Mouse (Mus musculus) kidney, adult 9 months (tissue): ENCODE measurements around the gene 6430628N08Rik.

Experiments
- DNase-seq: peaks from one replicate; pipeline ENCODE4 v3.0.0; 2022

6430628N08Rik gene

GRCm38 (mm10) chr4:115890553-115890952 lies at the start of gene 6430628N08Rik:
TSS of gene 6430628N08Rik (plus strand) at chr4:115890665.
- no peak for DNase-seq

GRCm38 (mm10) chr4:115840842-115841241 lies 49.6 kb upstream of the 6430628N08Rik start:
- no peak for DNase-seq

DNA sequence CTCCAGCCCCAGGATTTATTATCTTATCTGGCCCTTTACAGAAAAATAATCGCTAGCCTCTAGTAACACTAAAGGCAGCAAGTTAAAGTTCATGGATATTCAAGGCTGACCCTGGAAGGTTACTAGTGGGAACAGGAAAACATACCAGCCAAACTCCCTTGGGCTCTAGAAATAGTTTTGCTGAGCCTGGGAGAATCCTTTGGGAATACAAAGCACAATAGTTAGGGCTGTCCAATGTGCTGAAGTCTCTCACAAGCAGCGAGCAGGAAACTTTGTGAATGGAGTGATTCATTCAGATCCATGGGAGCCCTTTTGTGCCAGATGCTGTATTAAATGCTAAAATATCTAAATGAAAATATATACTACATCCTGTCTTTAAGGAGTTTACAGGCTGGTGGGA lies 43.8 kb upstream of the 6430628N08Rik start:
- DNase-seq: peak; percentile 41

DNA sequence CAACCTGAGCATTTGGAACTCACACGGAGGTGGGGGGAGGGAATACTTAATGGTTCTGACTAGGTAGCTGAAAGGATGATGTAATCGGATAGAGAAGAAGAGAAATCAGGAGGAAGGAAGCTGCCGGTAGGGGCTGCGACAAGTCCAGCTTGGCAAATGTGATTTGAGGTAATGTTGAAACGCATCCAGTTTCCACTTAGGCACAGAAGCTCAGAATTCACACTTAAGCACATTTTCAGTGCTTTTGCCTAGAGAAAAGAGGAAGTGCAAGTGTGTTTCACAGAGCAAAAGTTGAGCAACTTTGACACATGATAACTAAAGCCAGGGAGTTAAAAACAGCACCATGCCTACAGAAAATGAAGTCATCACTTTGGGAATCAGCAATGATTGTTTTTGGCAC lies 43.1 kb upstream of the 6430628N08Rik start:
- DNase-seq: peak; percentile 23

DNA sequence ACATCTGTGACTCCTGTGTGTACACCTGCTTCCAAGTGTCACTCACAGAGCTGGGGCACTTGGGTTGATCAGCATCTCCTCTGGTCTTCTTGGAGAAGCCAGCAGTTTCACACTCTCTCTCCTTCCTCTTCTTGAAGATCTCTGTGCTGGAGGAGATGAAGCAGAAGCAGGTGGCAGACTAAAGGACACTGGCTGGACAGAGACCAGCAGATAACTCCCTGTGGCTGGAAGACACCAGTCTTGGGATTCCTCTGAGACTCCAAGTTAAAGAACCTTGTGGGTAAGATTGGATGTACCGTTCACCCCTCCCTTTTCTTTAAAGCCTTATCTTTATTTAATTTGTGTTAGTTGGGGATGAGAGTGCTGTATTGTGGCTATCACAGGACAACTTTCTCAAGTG lies 42.4 kb upstream of the 6430628N08Rik start:
- no peak for DNase-seq

DNA sequence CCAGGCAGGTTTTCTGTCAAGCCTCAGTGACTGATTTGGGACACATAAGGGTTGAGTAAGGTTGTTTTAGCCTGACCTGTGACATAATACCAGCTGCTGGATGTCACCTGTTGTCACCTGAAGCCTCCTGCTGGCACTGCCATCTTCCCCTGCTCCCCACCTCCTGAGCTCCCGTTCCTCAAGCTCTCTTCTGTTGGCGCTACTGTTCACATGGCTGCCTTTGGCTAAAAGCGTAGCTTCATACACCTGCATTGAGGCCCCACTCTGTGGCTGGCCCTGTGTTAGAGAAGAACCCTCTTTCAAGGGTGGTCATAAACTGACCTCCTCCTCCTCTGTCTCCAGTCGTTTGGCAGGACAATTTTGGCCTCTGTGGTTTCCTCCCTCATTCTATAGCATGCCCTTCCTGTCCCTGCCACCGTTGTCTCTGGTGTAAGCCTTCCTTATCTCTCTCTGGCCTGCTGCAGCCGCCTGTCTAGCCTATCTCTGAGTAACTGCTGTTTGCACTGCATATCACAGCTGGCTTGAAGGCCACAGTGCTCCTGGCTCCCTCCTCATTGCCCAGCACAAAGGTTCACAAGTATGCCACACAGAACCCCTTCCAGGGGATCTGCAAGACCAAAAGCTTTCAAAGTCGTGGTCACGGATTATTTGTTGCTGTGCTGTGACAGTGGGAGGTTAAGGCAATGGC lies 41.3 kb upstream of the 6430628N08Rik start:
- no peak for DNase-seq

DNA sequence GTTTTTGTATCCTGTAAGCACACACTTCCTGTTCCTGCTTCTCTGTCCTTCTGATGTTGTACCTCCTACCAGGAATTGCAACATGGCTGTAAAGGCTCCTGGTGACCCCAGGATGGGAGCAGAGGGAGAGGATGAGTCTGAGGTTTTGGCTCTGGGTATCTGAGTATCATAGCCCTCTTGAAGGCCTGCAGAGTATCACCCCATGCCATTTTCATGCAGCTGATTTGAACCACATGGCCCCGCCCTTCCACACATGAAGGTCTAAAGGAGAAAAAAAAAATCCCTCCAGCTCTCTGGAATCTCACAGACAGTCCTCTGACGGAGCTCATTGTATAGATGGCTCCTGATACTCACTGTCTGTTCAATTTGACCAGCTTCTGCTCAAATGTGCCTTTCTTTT lies 40.4 kb upstream of the 6430628N08Rik start:
- DNase-seq: no peak

GRCm38 (mm10) chr4:115850631-115851030 lies 39.8 kb upstream of the 6430628N08Rik start:
- no peak for DNase-seq

- DNase-seq: no peak
These were observed 38.9 kb upstream of the 6430628N08Rik start for GRCm38 (mm10) chr4:115851569-115851968.

DNA sequence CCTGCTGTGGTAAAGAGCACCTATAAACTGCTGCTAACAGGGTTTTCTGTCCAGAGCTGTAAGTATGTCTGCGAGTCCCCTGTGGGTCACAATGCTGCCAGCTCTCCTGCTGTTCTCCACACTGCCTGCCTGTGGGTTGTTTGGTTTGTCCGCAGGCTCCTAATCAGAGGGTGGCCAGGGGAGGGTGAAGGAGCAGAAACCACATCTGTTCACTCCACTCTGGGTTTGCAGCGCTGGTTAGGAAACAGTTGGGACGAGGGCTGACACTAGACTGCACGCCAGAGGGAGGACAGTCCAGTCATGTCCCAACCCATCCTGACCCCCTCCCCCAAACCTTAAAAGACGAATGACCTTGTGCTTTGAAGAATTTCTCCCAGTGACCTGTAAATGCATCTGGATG lies 35.4 kb upstream of the 6430628N08Rik start:
- no peak for DNase-seq

- no peak for DNase-seq
These were observed 34.9 kb upstream of the 6430628N08Rik start for GRCm38 (mm10) chr4:115855609-115856008.

GRCm38 (mm10) chr4:115856282-115856681 lies 34.2 kb upstream of the 6430628N08Rik start:
- no peak for DNase-seq

- no peak for DNase-seq
These were observed 33.1 kb upstream of the 6430628N08Rik start for GRCm38 (mm10) chr4:115857293-115857883.

- no peak for DNase-seq
These were observed 27.1 kb upstream of the 6430628N08Rik start for GRCm38 (mm10) chr4:115863352-115863751.

- DNase-seq: no peak
These were observed 26.6 kb upstream of the 6430628N08Rik start for GRCm38 (mm10) chr4:115863880-115864279.

DNA sequence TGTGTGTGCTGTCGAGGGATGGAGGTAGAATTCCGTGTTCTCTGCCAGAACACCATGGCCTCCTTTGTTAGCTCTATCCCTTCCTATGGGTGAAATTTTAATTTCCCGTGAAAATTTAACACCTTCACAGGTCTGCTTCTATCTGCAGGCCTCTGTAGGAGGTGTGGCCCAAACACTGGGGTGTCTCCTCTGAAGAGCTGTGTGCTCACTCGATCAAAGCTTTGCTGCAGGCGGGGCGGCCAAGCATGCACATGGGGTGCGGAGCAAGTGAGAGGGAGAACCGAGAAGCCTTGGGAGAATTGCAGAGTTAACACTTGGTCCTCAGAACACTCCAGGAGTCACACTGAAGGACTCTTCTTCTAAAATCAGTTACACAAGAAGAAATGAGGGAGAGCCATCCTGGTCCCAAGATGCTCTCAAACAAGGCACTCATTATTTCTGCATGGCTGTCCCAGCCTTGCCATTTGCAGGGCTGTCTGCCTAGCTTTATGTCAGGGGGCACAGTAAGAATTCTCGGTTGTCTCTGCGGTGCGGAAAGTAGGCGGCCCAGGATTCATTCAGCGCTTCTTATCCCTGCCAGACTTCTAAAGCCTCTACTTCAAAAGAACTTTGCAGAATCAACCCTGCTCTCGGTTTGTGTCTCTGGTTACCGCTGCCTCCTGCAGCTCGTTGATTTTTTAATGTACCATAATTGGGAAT lies 20.8 kb upstream of the 6430628N08Rik start:
- DNase-seq: no peak

DNA sequence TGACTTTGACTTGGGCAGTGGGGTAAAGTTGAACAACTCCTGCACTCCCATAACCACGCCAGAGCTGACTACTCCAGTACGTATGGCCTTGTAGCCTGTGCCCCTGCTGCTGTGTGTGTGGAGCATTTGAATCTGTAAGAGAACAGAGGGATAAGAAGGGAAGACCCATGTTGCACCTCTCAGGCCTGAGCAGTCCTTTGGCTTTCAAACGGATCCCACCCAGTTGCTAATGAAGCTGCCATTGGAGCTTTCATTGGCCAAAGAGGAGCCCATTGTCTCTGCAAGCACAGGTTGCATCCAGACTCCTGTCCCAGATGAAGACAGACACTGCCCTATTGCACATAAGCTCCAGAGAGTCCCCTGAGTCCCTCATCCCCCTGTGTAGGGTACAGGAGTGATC lies 17.2 kb upstream of the 6430628N08Rik start:
- DNase-seq: no peak

DNA sequence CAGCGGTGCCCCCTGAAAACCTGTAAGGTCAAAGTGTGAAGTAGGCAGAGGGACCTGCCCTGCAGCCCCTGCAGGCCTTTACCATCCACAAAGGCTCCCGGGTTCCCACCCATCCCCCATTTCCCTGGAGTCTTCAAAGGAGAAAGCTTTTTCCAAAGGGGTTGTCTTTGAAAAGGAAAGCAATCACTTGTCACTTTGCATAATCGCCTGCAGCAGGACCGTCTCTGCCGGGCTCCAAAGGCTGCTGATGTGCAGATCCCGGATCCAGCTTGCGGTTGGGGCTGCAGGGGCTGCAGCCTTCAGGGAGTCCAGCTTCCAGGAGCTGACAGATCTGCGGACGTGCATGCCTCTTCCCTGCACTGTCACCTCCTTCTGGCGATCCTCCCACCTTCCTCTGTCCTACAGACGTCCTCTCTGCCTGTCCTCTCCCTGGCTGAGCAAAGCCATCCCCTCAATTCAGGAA lies 12.2 kb upstream of the 6430628N08Rik start:
- DNase-seq: no peak

- DNase-seq: no peak
These were observed 11.6 kb upstream of the 6430628N08Rik start for GRCm38 (mm10) chr4:115878828-115879227.

- DNase-seq: no peak
These were observed 9.3 kb upstream of the 6430628N08Rik start for GRCm38 (mm10) chr4:115881183-115881582.

DNA sequence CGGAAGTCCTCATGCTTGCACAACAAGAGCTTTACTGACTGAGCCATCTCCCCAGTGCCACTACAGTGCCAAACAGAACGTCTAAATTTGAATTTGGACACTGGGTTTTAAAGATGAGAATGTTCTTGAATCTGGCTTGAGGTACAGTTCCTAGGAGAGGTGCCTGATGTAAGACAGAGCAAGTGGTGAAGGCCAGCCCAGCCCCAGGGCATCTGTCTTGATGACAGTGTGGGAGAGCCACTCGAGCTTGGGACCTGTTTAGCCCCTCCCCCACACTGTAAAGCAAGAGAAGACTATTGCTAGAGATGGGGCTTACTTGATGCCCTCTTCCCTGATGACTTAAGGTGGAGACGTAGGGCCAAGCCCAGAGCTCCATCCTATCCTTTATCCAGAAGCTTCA lies 8.3 kb upstream of the 6430628N08Rik start:
- no peak for DNase-seq

DNA sequence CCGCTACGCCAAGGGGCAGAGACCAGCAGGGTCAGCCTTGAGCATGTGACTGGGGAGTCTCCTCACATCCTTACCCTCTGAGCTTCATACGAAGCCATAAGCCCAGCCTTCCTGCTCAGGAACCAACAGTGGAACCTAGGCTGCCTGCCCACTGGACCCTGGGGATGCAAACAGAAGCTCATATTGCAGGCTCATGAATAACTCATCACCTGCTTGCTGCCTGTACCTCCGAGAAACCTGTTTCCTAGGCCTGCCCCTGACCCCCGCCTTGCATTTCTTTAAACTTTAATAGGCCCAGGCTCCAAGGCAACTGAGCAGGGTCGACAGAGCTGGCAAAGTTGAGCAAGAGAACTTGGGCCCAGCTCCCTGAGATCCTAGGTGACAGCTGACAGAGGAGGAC lies 6.4 kb upstream of the 6430628N08Rik start, which contains the start of gene Kncn:
Gene Kncn (plus strand): TSS at position 379 of the 400 bp plus-strand sequence.
- DNase-seq: no peak

DNA sequence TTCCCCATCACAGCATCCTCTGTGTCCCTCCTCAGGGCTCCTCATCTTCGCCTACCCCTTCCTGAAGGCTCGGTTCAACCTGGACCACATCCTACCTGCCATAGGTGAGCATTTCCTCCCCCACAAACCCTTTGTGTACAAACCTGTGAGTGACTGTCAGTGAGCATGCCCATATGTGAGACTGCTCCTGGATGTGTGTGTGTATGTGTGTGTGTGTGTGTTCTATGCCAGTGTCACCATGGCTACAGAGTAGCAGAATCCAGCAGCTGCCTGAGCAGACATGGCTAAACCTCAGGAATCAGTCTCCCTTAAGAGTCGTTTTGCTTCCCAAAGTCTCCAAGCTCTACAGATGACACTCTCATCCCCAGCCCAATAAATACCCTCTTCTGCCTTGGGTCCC lies 4.6 kb upstream of the 6430628N08Rik start:
- DNase-seq: no peak

- DNase-seq: no peak
These were observed 3.6 kb upstream of the 6430628N08Rik start for GRCm38 (mm10) chr4:115886875-115887274.
